Mouse (Mus musculus) myocyte (in vitro differentiated cells): ENCODE results near the gene Pold1.

ENCODE experiments used
- CEBPB ChIP-seq: IDR thresholded peaks from 2 replicates; pipeline ENCODE4 v1.6.1; 2011; ENCODE audit warnings: mild to moderate bottlenecking, moderate library complexity; ENCODE audit not compliant: poor library complexity, insufficient read depth, severe bottlenecking
- POLR2A ChIP-seq: IDR thresholded peaks from one replicate; pipeline ENCODE4 v1.6.1; 2011; ENCODE audit warnings: low read depth, mild to moderate bottlenecking, control low read depth, moderate library complexity; ENCODE audit not compliant: insufficient read length

- TF ChIP-seq POLR2A = no peak
- TF ChIP-seq CEBPB = no peak
Measured at GRCm38 (mm10) chr7:44565414-44565813, 16.8 kb upstream of the Pold1 start.
